Comparison of ENCODE assay signal across 8 mouse cellular contexts in the genomic region with DNA sequence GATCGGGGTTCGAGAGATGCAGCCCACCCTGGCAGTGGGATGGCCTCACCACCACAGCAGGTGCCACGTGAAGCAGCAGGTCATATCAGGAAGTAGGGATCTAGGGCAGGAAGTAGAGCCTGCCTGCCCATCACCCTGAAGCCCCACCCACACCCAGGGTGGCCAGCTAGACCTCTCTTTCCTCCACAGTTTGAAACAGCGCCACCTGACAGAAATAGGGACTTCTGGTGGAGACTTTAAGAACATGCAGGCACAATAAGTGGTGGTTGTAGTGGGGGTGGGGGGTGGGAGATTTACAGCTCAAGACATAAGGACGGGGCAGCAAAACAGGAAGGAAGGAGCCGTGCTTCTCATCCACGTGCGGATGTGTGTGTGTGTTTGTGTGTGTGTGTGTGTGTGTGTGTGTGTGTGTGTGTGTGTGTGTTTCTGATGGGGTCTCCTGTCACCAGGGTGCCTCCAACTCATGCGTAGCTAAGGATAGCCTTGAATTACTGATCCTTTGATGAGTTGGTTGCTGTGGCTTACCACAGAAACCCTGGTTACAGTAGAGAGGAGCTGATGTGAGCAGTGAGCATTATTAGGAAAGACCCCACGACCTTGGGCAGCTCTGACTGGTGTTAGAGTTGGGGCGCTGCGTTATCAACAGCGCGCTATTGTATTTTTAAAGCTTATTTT. TPM values are rescaled to one million over a fixed set of nuclear protein-coding genes. Genes with fewer than 3 reads are reported as not detected.
DNase-seq lines count a peak whose midpoint lies in the region; TF ChIP-seq lines count a peak whose summit lies in the region.
"Had no signal": no experiment of that assay in that cellular context is flagged by ENCODE, and none has a peak within 500 bp of the region (broad histone marks: within the 10 kb centered on the region; RNA-seq: fewer than 3 reads in every experiment).

No protein-coding gene starts in this region.

- peak in 1 of 2 experiments; percentile 68; a peak in 2 of 4 replicates for TF ChIP-seq CTCF in CH12.LX (conservative IDR thresholded peaks at IDR 0.05 in 1 of 2, IDR thresholded peaks at IDR 0.05 in 1 of 2; ENCODE audit: low read depth in 2 of 2, low read length in 2 of 2)

- H3K9me3 ChIP-seq in CH12.LX (replicated peaks; ENCODE audit: low read length) = no peaks in the 10 kb centered on the region
- no peaks in the 10 kb centered on the region for H3K9me3 ChIP-seq in forebrain, embryonic 10.5 days
- H3K9me3 ChIP-seq: lung, embryonic 15.5 days had no signal

- dilution Hi-C loops in CH12.LX (cut with MboI; ENCODE audit: extremely low pct_ligation_motif_present, extremely low pct_unique_long_range_greater_than_20kb, low sequenced_read_pairs) = no loop called here

- no peaks in the 10 kb centered on the region for H3K36me3 ChIP-seq in CH12.LX (replicated peaks in 1 of 2; ENCODE audit: control insufficient read depth in 1 of 2, insufficient read depth in 1 of 2, low read length in 1 of 2)
- no peaks in the 10 kb centered on the region for H3K36me3 ChIP-seq in forebrain, embryonic 10.5 days (replicated peaks)
- H3K36me3 ChIP-seq: lung, embryonic 15.5 days had no signal

- H3K9ac ChIP-seq in CH12.LX (ENCODE audit: insufficient read depth, low read depth) = no peak overlapping the region
- H3K9ac ChIP-seq: lung, embryonic 15.5 days had no signal

- 0 out of 2 replicates have a peak, but pooled peaks have one; percentile 5 for TF ChIP-seq EP300 in CH12.LX (IDR thresholded peaks at IDR 0.05; ENCODE audit: low read length)

- no peaks in the 10 kb centered on the region for H3K79me2 ChIP-seq in CH12.LX (replicated peaks; ENCODE audit: control insufficient read depth, extremely low read depth, insufficient read depth, poor library complexity, severe bottlenecking)

- H3K27me3 ChIP-seq in CH12.LX (replicated peaks) = no peaks in the 10 kb centered on the region
- no peaks in the 10 kb centered on the region for H3K27me3 ChIP-seq in forebrain, embryonic 10.5 days (ENCODE audit: poor library complexity, severe bottlenecking)
- H3K27me3 ChIP-seq: lung, embryonic 15.5 days had no signal

- in situ Hi-C loops in CH12.LX (cut with MboI; ENCODE audit: low pct_ligation_motif_present, low pct_unique_long_range_greater_than_20kb, low sequenced_read_pairs) = no loop called here

- H3K4me3 ChIP-seq in CH12.LX (replicated peaks in 1 of 3; ENCODE audit: low read depth in 2 of 3, low read length in 2 of 3, poor library complexity in 1 of 3) = peak overlapping the region; percentile 13 to 33 (median 28)
- H3K4me3 ChIP-seq in forebrain, embryonic 10.5 days = no peak overlapping the region
- H3K4me3 ChIP-seq: lung, embryonic 15.5 days had no signal

- peak; percentile 74 to 77 for DNase-seq in B cell, adult 2 months
- peak; percentile 88 for DNase-seq in CH12.LX (ENCODE audit: extremely low read depth)
- DNase-seq in induced T-regulatory cell, adult 2 months (ENCODE audit: low read depth) = peak; percentile 87
- DNase-seq in natural killer cell, adult 2 months (ENCODE audit: low spot score in 2 of 2) = peak; percentile 64 to 77
- no peak for DNase-seq in forebrain, embryonic 10.5 days (ENCODE audit: extremely low spot score, low spot score)
- DNase-seq in adrenal gland, adult 2 months = no peak
- DNase-seq in embryo, embryonic 11 days = no peak

- H3K27ac ChIP-seq in CH12.LX (ENCODE audit: insufficient read depth, low read depth) = no peak overlapping the region
- H3K27ac ChIP-seq in forebrain, embryonic 10.5 days = no peak overlapping the region
- H3K27ac ChIP-seq: lung, embryonic 15.5 days had no signal

- TF ChIP-seq POLR2A in CH12.LX (IDR thresholded peaks at IDR 0.05; ENCODE audit: low read depth, low read length) = peak; percentile 66

- peak overlapping the region; percentile 53 for H3K4me2 ChIP-seq in CH12.LX (ENCODE audit: insufficient read depth, low read depth, poor library complexity, severe bottlenecking)
- H3K4me2 ChIP-seq: lung, embryonic 15.5 days had no signal

- 70% methylated on average over 14 of the region's 14 CpGs for WGBS in forebrain, embryonic 10.5 days

- no peak; the same call in 1 of the 2 replicates for TF ChIP-seq RAD21 in CH12.LX (IDR thresholded peaks at IDR 0.05; ENCODE audit: low read depth, low read length)

- peaks cover 6 to 41% of the 10 kb centered on the region in 2 experiments for H3K4me1 ChIP-seq in CH12.LX (ENCODE audit: control insufficient read depth in 1 of 2, insufficient read depth in 2 of 2)
- peaks cover 14% of the 10 kb centered on the region for H3K4me1 ChIP-seq in forebrain, embryonic 10.5 days

TF ChIP-seq in CH12.LX, 34 proteins besides CTCF, POLR2A, EP300 and RAD21:
- TF ChIP-seq MXI1 (IDR thresholded peaks at IDR 0.05; ENCODE audit: low read depth, low read length) = peak; percentile 38; the same call in 1 of the 2 replicates
- no peak for TF ChIP-seq JUND (conservative IDR thresholded peaks at IDR 0.05; ENCODE audit: low read depth, low read length)
- no peak for TF ChIP-seq ZC3H11A (IDR thresholded peaks at IDR 0.05; ENCODE audit: low read depth, low read length)
- peak; percentile 34 for TF ChIP-seq ETS1 (conservative IDR thresholded peaks at IDR 0.05; ENCODE audit: low read depth, low read length)
- TF ChIP-seq PAX5 (IDR thresholded peaks at IDR 0.05; ENCODE audit: low read length) = no peak
- TF ChIP-seq SMC3 (IDR thresholded peaks at IDR 0.05; ENCODE audit: low read depth, low read length) = 0 out of 2 replicates have a peak, but pooled peaks have one; percentile 9
- peak; percentile 50 for TF ChIP-seq CHD2 (IDR thresholded peaks at IDR 0.05; ENCODE audit: low read length)
- TF ChIP-seq ZKSCAN1 (IDR thresholded peaks at IDR 0.05; ENCODE audit: borderline replicate concordance, low read depth, low read length) = no peak
- TF ChIP-seq POLR2AphosphoS2 (IDR thresholded peaks at IDR 0.05; ENCODE audit: low read depth, low read length) = no peak
- TF ChIP-seq NELFE (IDR thresholded peaks at IDR 0.05; ENCODE audit: low read depth, low read length) = peak; percentile 60
- peak; percentile 60 for TF ChIP-seq HCFC1 (IDR thresholded peaks at IDR 0.05; ENCODE audit: low read depth, low read length)
- TF ChIP-seq ELF1 (IDR thresholded peaks at IDR 0.05; ENCODE audit: low read depth, low read length) = peak; percentile 95
- peak; percentile 30; the same call in 1 of the 2 replicates for TF ChIP-seq USF2 (conservative IDR thresholded peaks at IDR 0.05; ENCODE audit: low read depth, low read length)
- peak; percentile 62 for TF ChIP-seq USF1 (IDR thresholded peaks at IDR 0.05; ENCODE audit: low read depth, low read length)
- peak; percentile 33 for TF ChIP-seq IRF4 (IDR thresholded peaks at IDR 0.05; ENCODE audit: low read depth, low read length)
- TF ChIP-seq MAX (IDR thresholded peaks at IDR 0.05; ENCODE audit: low read length) = peak; percentile 89
- TF ChIP-seq ZNF384 (IDR thresholded peaks at IDR 0.05; ENCODE audit: low read depth, low read length) = no peak
- TF ChIP-seq BHLHE40 (IDR thresholded peaks at IDR 0.05; ENCODE audit: low read depth, low read length) = peak; percentile 90
- no peak for TF ChIP-seq TBP (conservative IDR thresholded peaks at IDR 0.05; ENCODE audit: low read depth, low read length)
- TF ChIP-seq MAZ (IDR thresholded peaks at IDR 0.05; ENCODE audit: low read depth, low read length) = no peak
- peak; percentile 13 for TF ChIP-seq MEF2A (IDR thresholded peaks at IDR 0.05; ENCODE audit: borderline replicate concordance, low read depth, low read length)
- no peak for TF ChIP-seq RCOR1 (conservative IDR thresholded peaks at IDR 0.05; ENCODE audit: low read depth, low read length)
- peak; percentile 66 for TF ChIP-seq TCF12 (IDR thresholded peaks at IDR 0.05; ENCODE audit: low read depth, low read length)
- TF ChIP-seq SIN3A (IDR thresholded peaks at IDR 0.05; ENCODE audit: low read length) = peak; percentile 63
- no peak for TF ChIP-seq GABPA (IDR thresholded peaks at IDR 0.05; ENCODE audit: insufficient replicate concordance, low read depth, low read length)
- TF ChIP-seq MYC (IDR thresholded peaks at IDR 0.05; ENCODE audit: low read depth, low read length) = peak; percentile 90
TF ChIP-seq in CH12.LX: peak in this region for 16.

RNA-seq across cellular contexts. Expression of gene Bak1, which starts 16.7 kb away (rescaled TPM):
- total RNA-seq in CH12.LX (2012; rRNA removed) = 57.3 and 69.8 TPM in 2 replicates
- total RNA-seq in CH12.LX (2014; rRNA removed) = 61.8 and 62.9 TPM in 2 replicates
- 123 and 140 TPM in 2 replicates for polyA plus RNA-seq in CH12.LX (2012; ENCODE audit: insufficient read length, low read depth)
- 3.1 and 3.4 TPM in 2 replicates for polyA plus RNA-seq in forebrain, embryonic 10.5 days (2016; fragmentation: Nextera tagmentation; extraction: Ambion mirVana)
- 10 to 100 TPM; 35.0 to 41.6 TPM for total RNA-seq in adrenal gland, adult 2 months (2021)
- 45.3 and 57.4 TPM in 2 replicates for polyA plus RNA-seq in adrenal gland, adult 2 months (2012; rRNA removed)

RNA-seq across cellular contexts. Expression of gene Zbtb9, which starts 39.2 kb away (rescaled TPM):
- 8.1 and 9.0 TPM in 2 replicates for total RNA-seq in CH12.LX (2012; rRNA removed)
- 11.0 and 14.3 TPM in 2 replicates for total RNA-seq in CH12.LX (2014; rRNA removed)
- polyA plus RNA-seq in CH12.LX (2012; ENCODE audit: insufficient read length, low read depth) = 1.1 and 2.0 TPM in 2 replicates
- polyA plus RNA-seq in forebrain, embryonic 10.5 days (2016; fragmentation: Nextera tagmentation; extraction: Ambion mirVana) = 17.5 and 20.1 TPM in 2 replicates
- total RNA-seq in adrenal gland, adult 2 months (2021) = 1 to 10 TPM; 4.6 to 8.7 TPM
- polyA plus RNA-seq in adrenal gland, adult 2 months (2012; rRNA removed) = 6.9 and 7.1 TPM in 2 replicates

RNA-seq across cellular contexts. Expression of gene Itpr3, which starts 45.0 kb away (rescaled TPM):
- 8.3 and 11.3 TPM in 2 replicates for total RNA-seq in CH12.LX (2012; rRNA removed)
- total RNA-seq in CH12.LX (2014; rRNA removed) = 2.5 TPM in 2 replicates
- polyA plus RNA-seq in CH12.LX (2012; ENCODE audit: insufficient read length, low read depth) = 8.5 and 9.5 TPM in 2 replicates
- 1.6 TPM in 2 replicates for polyA plus RNA-seq in forebrain, embryonic 10.5 days (2016; fragmentation: Nextera tagmentation; extraction: Ambion mirVana)
- 1 to 10 TPM; 5.0 to 6.7 TPM for total RNA-seq in adrenal gland, adult 2 months (2021)
- 6.0 and 6.9 TPM in 2 replicates for polyA plus RNA-seq in adrenal gland, adult 2 months (2012; rRNA removed)

Comparison
In these comparisons a context has a peak if more than half of its experiments do, and no peak if none do; other contexts are left out.
1. DNase-seq: peak in B cell, adult 2 months (2 of 2), CH12.LX (single experiment), induced T-regulatory cell, adult 2 months (single experiment) and natural killer cell, adult 2 months (2 of 2); none in forebrain, embryonic 10.5 days (single experiment), adrenal gland, adult 2 months (single experiment) and embryo, embryonic 11 days (single experiment).
2. RNA of gene Bak1, which starts 16.7 kb away (polyA plus RNA-seq): 123 to 140 TPM in CH12.LX and 45.3 to 57.4 TPM in adrenal gland, adult 2 months; 3.1 to 3.4 TPM in forebrain, embryonic 10.5 days; every median in the first group is over 10 times any median in the second.